Comparison of ENCODE assay signal across 8 mouse cellular contexts in the genomic region with DNA sequence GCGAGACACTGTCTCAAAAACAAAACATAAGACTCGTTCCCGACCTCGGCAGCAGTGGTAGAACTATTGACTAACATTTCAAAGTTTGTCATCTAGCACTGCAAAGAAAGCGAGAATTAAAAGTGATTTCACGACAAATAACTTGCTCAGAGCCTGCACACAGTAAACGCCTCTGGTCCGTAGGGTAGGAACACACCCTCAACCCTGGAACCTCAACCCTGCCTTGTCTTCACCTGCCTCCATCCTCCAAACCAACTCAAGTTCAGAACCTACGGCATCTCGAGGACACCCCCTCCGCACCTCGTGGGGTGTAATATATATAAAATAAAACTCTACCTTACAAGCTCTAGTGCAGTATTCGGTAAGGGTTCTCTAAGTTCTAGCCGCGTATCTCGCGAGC. TPM values are rescaled to one million over a fixed set of nuclear protein-coding genes. Genes with fewer than 3 reads are reported as not detected.
DNase-seq lines count a peak whose midpoint lies in the region; ATAC-seq and TF ChIP-seq lines count a peak whose summit lies in the region.

No protein-coding gene starts in this region.

- peak; percentile 6; the same call in 1 of the 2 replicates for ATAC-seq in embryonic facial prominence, embryonic 12.5 days (ENCODE audit: insufficient number of reproducible peaks, insufficient read depth, low FRiP score, low TSS enrichment)
- ATAC-seq in intestine, embryonic 15.5 days = peak; percentile 51

- H3K4me2 ChIP-seq in embryonic facial prominence, embryonic 12.5 days (replicated peaks) = peak overlapping the region; percentile 59
- H3K4me2 ChIP-seq in intestine, embryonic 15.5 days (replicated peaks) = peak overlapping the region; percentile 67
- H3K4me2 ChIP-seq in myocyte (ENCODE audit: low read depth) = peak overlapping the region; percentile 78

- H3K9me3 ChIP-seq in embryonic facial prominence, embryonic 12.5 days = no peaks in the 10 kb centered on the region
- H3K9me3 ChIP-seq in intestine, embryonic 15.5 days = no peaks in the 10 kb centered on the region

- H3K79me2 ChIP-seq in myocyte (ENCODE audit: control insufficient read depth, insufficient read depth) = peaks cover 5% of the 10 kb centered on the region

- intact Hi-C loops in left cerebral cortex, adult 2 months (cut with DNase I) = no loop called here
- intact Hi-C loops in left cerebral cortex, postnatal 4 days (cut with DNase I) = no loop called here

- H3ac ChIP-seq in myocyte (ENCODE audit: control insufficient read depth, insufficient read length) = peak overlapping the region; percentile 60

- 8% methylated on average over 17 of the region's 17 CpGs for WGBS in embryonic facial prominence, embryonic 12.5 days
- 5% methylated on average over 17 of the region's 17 CpGs for WGBS in intestine, embryonic 15.5 days

- TF ChIP-seq CTCF in left cerebral cortex, adult 2 months (IDR thresholded peaks at IDR 0.05) = no peak

- peak overlapping the region; percentile 76 for H3K4me3 ChIP-seq in left cerebral cortex, adult 2 months
- H3K4me3 ChIP-seq in embryonic facial prominence, embryonic 12.5 days = peak overlapping the region; percentile 67
- peak overlapping the region; percentile 69 for H3K4me3 ChIP-seq in intestine, embryonic 15.5 days (replicated peaks)
- peak overlapping the region; percentile 46 for H3K4me3 ChIP-seq in myocyte

- H3K36me3 ChIP-seq in embryonic facial prominence, embryonic 12.5 days = no peaks in the 10 kb centered on the region
- H3K36me3 ChIP-seq in intestine, embryonic 15.5 days = 0 out of 2 replicates have a peak, but pooled peaks cover 2% of the 10 kb centered on the region
- H3K36me3 ChIP-seq in myocyte (ENCODE audit: control insufficient read depth, insufficient read depth) = no peaks in the 10 kb centered on the region

- TF ChIP-seq POLR2A in myocyte (IDR thresholded peaks at IDR 0.05; ENCODE audit: insufficient read length, low read depth) = no peak

- no peak for DNase-seq in left cerebral cortex, adult 2 months (ENCODE audit: extremely low spot score in 1 of 2, low spot score in 2 of 2)
- DNase-seq in left cerebral cortex, postnatal 4 days = no peak
- DNase-seq in gastrocnemius, postnatal 4 days (ENCODE audit: low spot score in 2 of 2) = no peak
- no peak for DNase-seq in layer of hippocampus, postnatal 10 days (ENCODE audit: low spot score in 2 of 2)
- no peak for DNase-seq in cerebellum, adult 18-20 months

- H3K27ac ChIP-seq in left cerebral cortex, adult 2 months = no peak overlapping the region
- H3K27ac ChIP-seq in embryonic facial prominence, embryonic 12.5 days = no peak overlapping the region
- no peak overlapping the region for H3K27ac ChIP-seq in intestine, embryonic 15.5 days

- no peaks in the 10 kb centered on the region for H3K27me3 ChIP-seq in embryonic facial prominence, embryonic 12.5 days
- no peaks in the 10 kb centered on the region for H3K27me3 ChIP-seq in intestine, embryonic 15.5 days (replicated peaks)
- H3K27me3 ChIP-seq in myocyte (ENCODE audit: control insufficient read depth, insufficient read depth, insufficient read length) = no peaks in the 10 kb centered on the region

- peak overlapping the region; percentile 67 for H3K9ac ChIP-seq in embryonic facial prominence, embryonic 12.5 days
- H3K9ac ChIP-seq in intestine, embryonic 15.5 days = peak overlapping the region; percentile 55

- peaks cover 13% of the 10 kb centered on the region for H3K4me1 ChIP-seq in embryonic facial prominence, embryonic 12.5 days
- peaks cover 13% of the 10 kb centered on the region for H3K4me1 ChIP-seq in intestine, embryonic 15.5 days (replicated peaks)

TF ChIP-seq in myocyte, 11 proteins besides CTCF, POLR2A, EP300 and RAD21:
- TF ChIP-seq TCF12 (IDR thresholded peaks at IDR 0.05; ENCODE audit: insufficient read depth, poor library complexity, severe bottlenecking) (no peak), SRF (IDR thresholded peaks at IDR 0.05; ENCODE audit: control insufficient read depth, insufficient read length, low read depth) (no peak), MYOG (IDR thresholded peaks at IDR 0.05; ENCODE audit: control insufficient read depth in 1 of 3, insufficient read depth in 1 of 3, insufficient read length in 2 of 3, low read depth in 2 of 3) (no peak)

RNA-seq across cellular contexts. Expression of a gene that starts 0.4 kb away (rescaled TPM):
- 10 to 100 TPM; 10.5 to 11.0 TPM for total RNA-seq in left cerebral cortex, adult 2 months (2021)
- total RNA-seq in left cerebral cortex, postnatal 4 days (2021) = 10 to 100 TPM; 16.0 to 23.3 TPM
- 39.7 and 41.0 TPM in 2 replicates for polyA plus RNA-seq in embryonic facial prominence, embryonic 12.5 days (2016; fragmentation: Nextera tagmentation; extraction: Ambion mirVana)
- polyA plus RNA-seq in intestine, embryonic 15.5 days (2015; fragmentation: Nextera tagmentation; extraction: Ambion mirVana) = 25.2 and 29.2 TPM in 2 replicates
- polyA plus RNA-seq in myocyte (2012; fragmentation: generic; extraction: Trizol) = 7.7 TPM
- 10 to 100 TPM; 12.5 to 15.7 TPM for total RNA-seq in gastrocnemius, postnatal 4 days (2021)
- 10 to 100 TPM; 11.9 to 14.4 TPM for total RNA-seq in layer of hippocampus, postnatal 10 days (2021)

RNA-seq across cellular contexts. Expression of a gene that starts 15.9 kb away (rescaled TPM):
- total RNA-seq in left cerebral cortex, adult 2 months (2021) = 10 to 100 TPM; 79.9 to 86.4 TPM
- 100 to 1,000 TPM; 152 to 154 TPM for total RNA-seq in left cerebral cortex, postnatal 4 days (2021)
- 1.1 TPM in 2 replicates for polyA plus RNA-seq in embryonic facial prominence, embryonic 12.5 days (2016; fragmentation: Nextera tagmentation; extraction: Ambion mirVana)
- 0.49 and 0.57 TPM in 2 replicates for polyA plus RNA-seq in intestine, embryonic 15.5 days (2015; fragmentation: Nextera tagmentation; extraction: Ambion mirVana)
- 0.06 TPM for polyA plus RNA-seq in myocyte (2012; fragmentation: generic; extraction: Trizol)
- 1 to 10 TPM; 4.0 to 4.2 TPM for total RNA-seq in gastrocnemius, postnatal 4 days (2021)
- total RNA-seq in layer of hippocampus, postnatal 10 days (2021) = 100 to 1,000 TPM; 106 to 112 TPM

RNA-seq across cellular contexts. Expression of a gene that starts 38.7 kb away (rescaled TPM):
- total RNA-seq in left cerebral cortex, adult 2 months (2021) = 10 to 100 TPM; 18.8 to 25.6 TPM
- total RNA-seq in left cerebral cortex, postnatal 4 days (2021) = 10 to 100 TPM; 16.1 to 16.8 TPM
- polyA plus RNA-seq in embryonic facial prominence, embryonic 12.5 days (2016; fragmentation: Nextera tagmentation; extraction: Ambion mirVana) = 1.1 and 2.0 TPM in 2 replicates
- 53.1 and 72.8 TPM in 2 replicates for polyA plus RNA-seq in intestine, embryonic 15.5 days (2015; fragmentation: Nextera tagmentation; extraction: Ambion mirVana)
- polyA plus RNA-seq in myocyte (2012; fragmentation: generic; extraction: Trizol) = not detected
- 1 to 10 TPM; 2.6 TPM for total RNA-seq in gastrocnemius, postnatal 4 days (2021)
- total RNA-seq in layer of hippocampus, postnatal 10 days (2021) = 10 to 100 TPM; 22.0 to 27.9 TPM

Comparison
In these comparisons a context has a peak if more than half of its experiments do, and no peak if none do; other contexts are left out.
1. RNA of a gene that starts 15.9 kb away (total RNA-seq): 152 to 154 TPM in left cerebral cortex, postnatal 4 days, 106 to 112 TPM in layer of hippocampus, postnatal 10 days and 79.9 to 86.4 TPM in left cerebral cortex, adult 2 months; 4.0 to 4.2 TPM in gastrocnemius, postnatal 4 days; every median in the first group is over 10 times any median in the second.
2. RNA of a gene that starts 38.7 kb away (total RNA-seq): 22.0 to 27.9 TPM in layer of hippocampus, postnatal 10 days, 18.8 to 25.6 TPM in left cerebral cortex, adult 2 months and 16.1 to 16.8 TPM in left cerebral cortex, postnatal 4 days; 2.6 TPM in gastrocnemius, postnatal 4 days; every median in the first group is over 4 times any median in the second.
3. Peak in every context shown above with its lines, with median percentiles within 50 percentile points of each other: H3K4me3 ChIP-seq and H3K4me2 ChIP-seq.